Mouse (Mus musculus): ENCODE results near the gene Usp7.

Gene Usp7

GRCm38 (mm10) chr16:8678035-8678434 is 114.1 kb downstream of the Usp7 start:
- in situ Hi-C loops (cut with MboI; ENCODE audit: low sequenced_read_pairs): loop anchor here (5.0 kb wide), 2 partner anchors 186 to 266 kb away; no protein-coding TSS in a partner anchor

- in situ Hi-C loops (cut with MboI; ENCODE audit: low sequenced_read_pairs): loop anchor here (5.0 kb wide), 2 partner anchors 184 to 264 kb away; no protein-coding TSS in a partner anchor
Observed at GRCm38 (mm10) chr16:8676800-8677199, 115.3 kb downstream of the Usp7 start.

- in situ Hi-C loops (cut with MboI; ENCODE audit: low sequenced_read_pairs): loop anchor here (5.0 kb wide), 2 partner anchors 184 to 264 kb away; no protein-coding TSS in a partner anchor
Observed at GRCm38 (mm10) chr16:8676228-8676627, 115.9 kb downstream of the Usp7 start.

GRCm38 (mm10) chr16:8675559-8675958 is 116.5 kb downstream of the Usp7 start:
- in situ Hi-C loops (cut with MboI; ENCODE audit: low sequenced_read_pairs): loop anchor here (5.0 kb wide), 2 partner anchors 183 to 263 kb away; no protein-coding TSS in a partner anchor

GRCm38 (mm10) chr16:8674165-8674564 is 117.9 kb downstream of the Usp7 start:
- in situ Hi-C loops (cut with MboI; ENCODE audit: low sequenced_read_pairs): no loop called here

- in situ Hi-C loops (cut with MboI; ENCODE audit: low sequenced_read_pairs): no loop called here
Observed at GRCm38 (mm10) chr16:8673343-8673742, 118.8 kb downstream of the Usp7 start.

- in situ Hi-C loops (cut with MboI; ENCODE audit: low sequenced_read_pairs): no loop called here
Observed at GRCm38 (mm10) chr16:8672811-8673210, 119.3 kb downstream of the Usp7 start.

- in situ Hi-C loops (cut with MboI; ENCODE audit: low sequenced_read_pairs): no loop called here
Observed at GRCm38 (mm10) chr16:8672350-8672687, 119.8 kb downstream of the Usp7 start.

DNA sequence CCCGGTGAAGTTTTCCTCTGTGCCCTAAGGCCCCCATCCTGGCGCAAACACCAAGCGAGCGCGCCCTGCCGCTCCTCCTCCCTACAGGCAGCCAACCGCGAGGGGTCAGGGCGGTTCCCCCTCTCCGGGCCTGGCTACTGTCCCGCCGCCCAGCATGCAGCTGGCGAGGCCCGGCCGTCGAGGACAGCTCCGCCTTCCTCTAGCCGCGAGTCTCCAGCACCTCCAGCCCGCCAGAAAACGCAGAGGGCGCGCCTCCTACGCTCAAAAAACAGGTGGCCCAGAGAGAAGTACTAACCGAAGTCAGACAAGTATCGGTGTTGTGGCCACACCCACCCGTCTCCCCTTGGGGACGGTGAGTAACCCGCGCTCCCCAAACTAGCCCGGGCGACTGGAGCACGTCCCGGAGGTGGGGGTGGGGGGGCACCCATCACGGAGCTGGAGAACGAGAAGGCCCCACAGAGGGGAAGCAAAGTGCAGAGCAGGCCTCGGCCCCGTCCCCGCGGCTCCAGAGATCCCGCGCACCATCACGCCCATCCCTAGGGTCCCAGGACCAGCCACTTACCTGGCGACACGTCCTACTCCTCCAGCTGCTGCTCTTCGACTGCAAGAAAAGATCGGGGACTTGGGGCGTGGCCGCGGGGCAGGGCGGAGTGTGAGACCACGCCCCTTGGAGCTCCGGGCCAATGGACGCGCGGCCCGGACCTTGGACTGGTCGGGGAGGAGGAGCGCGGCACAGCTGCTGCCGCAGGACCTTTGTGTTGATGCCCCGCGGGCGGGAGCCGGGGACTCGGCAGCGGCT is 120.4 kb downstream of the Usp7 start, which contains the start of gene Carhsp1:
Gene Carhsp1, minus strand, starts transcription at position 605 of the 799 bp plus-strand sequence.
- in situ Hi-C loops (cut with MboI; ENCODE audit: low sequenced_read_pairs): no loop called here

- in situ Hi-C loops (cut with MboI; ENCODE audit: low sequenced_read_pairs): no loop called here
Observed at GRCm38 (mm10) chr16:8670041-8671035, 121.8 kb downstream of the Usp7 start.

- in situ Hi-C loops (cut with MboI; ENCODE audit: low sequenced_read_pairs): no loop called here
Observed at GRCm38 (mm10) chr16:8669432-8669831, 122.7 kb downstream of the Usp7 start.

DNA sequence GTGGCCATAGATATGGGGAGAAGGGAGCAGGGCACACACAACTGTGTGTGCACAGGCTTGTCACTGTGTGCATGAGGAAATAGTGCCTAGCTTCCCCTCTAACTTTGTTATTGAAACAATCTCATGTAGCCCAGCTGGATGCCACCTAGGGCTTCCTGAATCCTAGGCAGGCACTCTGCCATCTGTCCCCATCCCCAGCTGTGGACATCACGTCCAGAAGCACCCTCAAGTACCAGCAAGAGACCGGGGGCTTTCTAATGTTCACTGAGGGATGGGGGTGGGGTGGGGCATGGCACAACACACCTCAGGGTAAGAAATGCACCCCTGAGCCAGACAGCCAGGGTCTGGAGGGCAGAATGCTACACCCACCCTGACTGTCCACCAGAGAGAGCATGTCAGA is 123.7 kb downstream of the Usp7 start:
- in situ Hi-C loops (cut with MboI; ENCODE audit: low sequenced_read_pairs): no loop called here

GRCm38 (mm10) chr16:8667814-8668213 is 124.3 kb downstream of the Usp7 start:
- in situ Hi-C loops (cut with MboI; ENCODE audit: low sequenced_read_pairs): no loop called here

DNA sequence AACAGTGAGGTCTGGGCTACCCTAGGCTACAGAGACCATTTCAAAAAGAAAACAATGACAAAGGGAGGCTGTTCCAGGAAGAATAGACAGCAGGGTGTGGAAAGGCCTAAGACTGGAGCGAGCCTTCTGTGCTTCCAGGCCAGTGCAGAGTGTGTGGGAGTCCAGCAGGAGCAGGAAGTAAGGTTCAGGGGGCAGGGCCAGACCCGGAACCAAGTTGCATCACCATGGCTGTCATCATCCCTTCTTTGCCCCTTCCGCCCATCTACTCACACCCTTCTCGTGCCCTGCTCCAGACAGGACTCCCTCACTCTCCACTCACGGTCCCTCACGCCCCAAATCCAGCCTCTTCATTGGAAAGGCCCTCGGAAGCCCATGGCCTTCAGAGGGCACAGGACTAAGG is 124.8 kb downstream of the Usp7 start:
- in situ Hi-C loops (cut with MboI; ENCODE audit: low sequenced_read_pairs): no loop called here

GRCm38 (mm10) chr16:8666452-8666851 is 125.7 kb downstream of the Usp7 start:
- in situ Hi-C loops (cut with MboI; ENCODE audit: low sequenced_read_pairs): no loop called here

DNA sequence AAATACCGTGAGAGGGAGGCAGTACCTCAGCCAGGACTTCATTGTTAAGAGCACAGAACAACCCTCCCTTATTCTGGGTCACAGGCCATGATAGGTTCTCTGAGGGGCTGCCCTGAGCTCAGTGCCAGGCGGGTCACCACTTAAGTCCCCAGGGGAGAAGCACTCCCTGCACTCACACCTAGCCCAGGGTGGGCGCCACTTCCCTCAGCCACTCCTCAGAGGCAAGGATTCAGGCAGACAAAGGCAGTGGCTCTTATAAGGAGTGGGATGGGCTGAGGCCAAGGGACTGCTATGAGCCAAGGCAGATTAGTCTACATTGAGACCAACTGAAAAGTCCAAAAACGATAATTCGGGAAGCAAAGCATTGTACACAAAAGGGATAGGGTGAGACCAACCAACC is 126.7 kb downstream of the Usp7 start:
- in situ Hi-C loops (cut with MboI; ENCODE audit: low sequenced_read_pairs): no loop called here

DNA sequence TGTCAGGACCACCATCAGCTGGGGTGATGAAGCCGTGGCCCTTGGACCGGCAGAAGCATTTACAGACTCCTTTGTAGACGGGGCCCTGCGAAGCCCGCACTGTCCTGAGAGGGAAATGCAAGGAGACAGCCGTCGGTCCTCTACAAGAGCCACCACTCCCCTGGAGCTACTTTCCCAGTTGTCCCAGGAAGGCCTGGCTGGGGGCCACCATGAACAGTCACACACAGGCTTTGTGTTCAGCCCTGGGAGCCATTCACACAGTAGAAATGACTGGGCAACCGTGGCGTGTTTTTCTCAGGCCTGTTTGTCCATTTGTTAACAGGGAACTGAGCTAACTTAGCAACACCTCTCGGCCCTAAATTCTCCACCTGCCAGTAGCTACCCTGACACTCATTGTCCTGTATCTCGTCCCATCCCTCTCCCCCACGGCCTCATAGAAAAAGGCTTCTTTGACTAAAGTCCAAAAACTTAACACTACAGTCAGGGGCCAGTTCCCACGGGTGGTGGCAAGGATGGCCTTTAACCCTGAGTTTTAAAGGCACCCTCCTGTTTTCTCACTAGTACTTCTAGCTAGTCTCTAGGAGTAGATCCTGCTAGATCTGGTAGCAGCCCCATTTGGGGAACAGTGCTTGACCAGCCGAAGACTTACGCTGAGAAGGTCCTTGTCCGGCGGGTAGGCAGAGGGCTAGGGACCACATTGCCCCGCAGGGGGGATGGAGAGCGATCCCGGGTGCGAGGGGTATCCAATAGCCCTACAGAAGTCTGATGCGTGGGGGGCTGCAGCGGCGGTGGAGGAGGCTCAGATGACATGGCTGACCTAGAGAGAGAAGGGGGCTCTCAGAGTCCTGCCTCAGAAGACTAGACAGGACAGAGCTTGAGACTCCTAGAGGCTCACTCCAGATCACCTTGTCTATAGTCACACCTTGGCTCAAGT is 128.2 kb downstream of the Usp7 start:
- in situ Hi-C loops (cut with MboI; ENCODE audit: low sequenced_read_pairs): no loop called here

DNA sequence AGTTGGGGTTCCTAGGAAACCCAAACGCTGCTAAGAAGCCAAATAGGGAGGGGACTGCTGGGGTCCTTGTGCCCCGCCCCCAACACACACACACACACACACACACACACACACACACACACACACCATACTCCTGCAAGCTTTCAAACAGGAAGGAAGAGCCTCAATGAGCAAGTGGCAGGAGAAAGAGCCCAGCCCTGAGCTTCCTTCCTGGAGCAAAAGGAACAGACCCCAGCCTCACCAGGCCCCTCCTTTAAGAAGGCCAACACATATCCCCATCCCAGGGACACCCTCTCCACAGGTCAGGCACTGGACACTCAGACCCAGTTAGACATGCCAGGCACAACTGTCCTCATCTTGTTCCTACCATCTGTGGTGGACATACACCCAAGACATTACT is 129.1 kb downstream of the Usp7 start:
- in situ Hi-C loops (cut with MboI; ENCODE audit: low sequenced_read_pairs): no loop called here

DNA sequence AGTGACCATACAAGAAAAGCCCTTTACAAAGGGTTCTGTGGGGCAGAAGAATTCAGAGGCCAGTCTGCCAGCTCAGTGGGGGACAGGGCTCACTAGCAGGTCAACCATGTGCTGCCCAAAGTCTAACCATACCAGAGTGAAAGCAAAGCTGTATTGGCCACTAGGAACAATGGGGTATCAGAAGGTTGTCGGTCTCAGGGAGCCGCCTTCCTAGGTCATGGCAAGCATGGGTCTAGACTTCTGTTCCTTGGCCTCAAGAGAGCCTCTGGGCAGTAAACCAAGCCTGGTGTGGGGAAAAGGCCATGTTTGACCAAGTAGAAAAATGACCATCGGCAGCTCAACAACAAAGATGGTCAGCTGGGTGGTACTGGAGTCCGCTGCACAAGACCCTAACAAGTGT is 133.3 kb downstream of the Usp7 start:
- in situ Hi-C loops (cut with MboI; ENCODE audit: low sequenced_read_pairs): no loop called here

GRCm38 (mm10) chr16:8658349-8658748 is 133.8 kb downstream of the Usp7 start:
- in situ Hi-C loops (cut with MboI; ENCODE audit: low sequenced_read_pairs): no loop called here

Measured in CH12F3 (cell line).